Mouse (Mus musculus): Measurements from ENCODE around the gene G0s2. TPM values are rescaled to one million over a fixed set of nuclear protein-coding genes. Genes with fewer than 3 reads are reported as not detected.

The G0s2 gene
- total and polyA plus RNA-seq, 3 experiments = not detected

GRCm38 (mm10) chr1:193279492-193279891 lies 6.5 kb upstream of the G0s2 start:
- no peaks in the 10 kb centered on the region for H3K27me3 ChIP-seq (replicated peaks)
- H3K9me3 ChIP-seq (replicated peaks; ENCODE audit: low read length) = no peaks in the 10 kb centered on the region
- H3K9ac ChIP-seq (ENCODE audit: insufficient read depth, low read depth) = no peak overlapping the region
- peaks cover 0 to 14% of the 10 kb centered on the region in 2 experiments for H3K36me3 ChIP-seq (replicated peaks in 1 of 2; ENCODE audit: control insufficient read depth in 1 of 2, insufficient read depth in 1 of 2, low read length in 1 of 2)
- peaks cover 4 to 10% of the 10 kb centered on the region in 2 experiments for H3K4me1 ChIP-seq (ENCODE audit: control insufficient read depth in 1 of 2, insufficient read depth in 2 of 2)
- TF ChIP-seq HCFC1 (IDR thresholded peaks at IDR 0.05; ENCODE audit: low read depth, low read length) (no peak), UBTF (IDR thresholded peaks at IDR 0.05; ENCODE audit: low read depth, low read length) (no peak), USF2 (conservative IDR thresholded peaks at IDR 0.05; ENCODE audit: low read depth, low read length) (no peak), USF1 (IDR thresholded peaks at IDR 0.05; ENCODE audit: low read depth, low read length) (no peak), ETS1 (conservative IDR thresholded peaks at IDR 0.05; ENCODE audit: low read depth, low read length) (no peak), PAX5 (IDR thresholded peaks at IDR 0.05; ENCODE audit: low read length) (no peak), ZKSCAN1 (IDR thresholded peaks at IDR 0.05; ENCODE audit: borderline replicate concordance, low read depth, low read length) (no peak)
- no peak overlapping the region for H3K4me3 ChIP-seq (replicated peaks in 1 of 3; ENCODE audit: low read depth in 2 of 3, low read length in 2 of 3, poor library complexity in 1 of 3)
- in situ Hi-C loops (cut with MboI; ENCODE audit: low pct_ligation_motif_present, low pct_unique_long_range_greater_than_20kb, low sequenced_read_pairs) = no loop called here
- H3K27ac ChIP-seq (ENCODE audit: insufficient read depth, low read depth) = no peak overlapping the region
- no peaks in the 10 kb centered on the region for H3K79me2 ChIP-seq (replicated peaks; ENCODE audit: control insufficient read depth, extremely low read depth, insufficient read depth, poor library complexity, severe bottlenecking)
- H3K4me2 ChIP-seq (ENCODE audit: insufficient read depth, low read depth, poor library complexity, severe bottlenecking) = no peak overlapping the region
- dilution Hi-C loops (cut with MboI; ENCODE audit: extremely low pct_ligation_motif_present, extremely low pct_unique_long_range_greater_than_20kb, low sequenced_read_pairs) = no loop called here
- no peak for DNase-seq (ENCODE audit: extremely low read depth)

- dilution Hi-C loops (cut with MboI; ENCODE audit: extremely low pct_ligation_motif_present, extremely low pct_unique_long_range_greater_than_20kb, low sequenced_read_pairs) = no loop called here
- Histone ChIP-seq H3K36me3 (replicated peaks in 1 of 2; ENCODE audit: control insufficient read depth in 1 of 2, insufficient read depth in 1 of 2, low read length in 1 of 2) (peaks cover 0 to 14% of the 10 kb centered on the region in 2 experiments), H3K4me3 (replicated peaks in 1 of 3; ENCODE audit: low read depth in 2 of 3, low read length in 2 of 3, poor library complexity in 1 of 3) (no peak overlapping the region), H3K9ac (ENCODE audit: insufficient read depth, low read depth) (no peak overlapping the region), H3K9me3 (replicated peaks; ENCODE audit: low read length) (no peaks in the 10 kb centered on the region), H3K27ac (ENCODE audit: insufficient read depth, low read depth) (no peak overlapping the region), H3K4me2 (ENCODE audit: insufficient read depth, low read depth, poor library complexity, severe bottlenecking) (no peak overlapping the region), H3K27me3 (replicated peaks) (no peaks in the 10 kb centered on the region), H3K4me1 (ENCODE audit: control insufficient read depth in 1 of 2, insufficient read depth in 2 of 2) (peaks cover 6 to 17% of the 10 kb centered on the region in 2 experiments), H3K79me2 (replicated peaks; ENCODE audit: control insufficient read depth, extremely low read depth, insufficient read depth, poor library complexity, severe bottlenecking) (no peaks in the 10 kb centered on the region)
- in situ Hi-C loops (cut with MboI; ENCODE audit: low pct_ligation_motif_present, low pct_unique_long_range_greater_than_20kb, low sequenced_read_pairs) = no loop called here
- TF ChIP-seq USF2 (conservative IDR thresholded peaks at IDR 0.05; ENCODE audit: low read depth, low read length) = no peak
- TF ChIP-seq POLR2AphosphoS2 (IDR thresholded peaks at IDR 0.05; ENCODE audit: low read depth, low read length) = no peak
- TF ChIP-seq PAX5 (IDR thresholded peaks at IDR 0.05; ENCODE audit: low read length) = no peak
- no peak for TF ChIP-seq ZKSCAN1 (IDR thresholded peaks at IDR 0.05; ENCODE audit: borderline replicate concordance, low read depth, low read length)
- TF ChIP-seq TBP (conservative IDR thresholded peaks at IDR 0.05; ENCODE audit: low read depth, low read length) = no peak
- no peak for DNase-seq (ENCODE audit: extremely low read depth)
These were observed 5.5 kb upstream of the G0s2 start for GRCm38 (mm10) chr1:193278414-193279045.

GRCm38 (mm10) chr1:193274407-193275071 lies 1.5 kb upstream of the G0s2 start:
- no peak for TF ChIP-seq EP300 (IDR thresholded peaks at IDR 0.05; ENCODE audit: low read length)
- no peak for TF ChIP-seq USF2 (conservative IDR thresholded peaks at IDR 0.05; ENCODE audit: low read depth, low read length)
- no peak for TF ChIP-seq NELFE (IDR thresholded peaks at IDR 0.05; ENCODE audit: low read depth, low read length)
- no peak for TF ChIP-seq RAD21 (IDR thresholded peaks at IDR 0.05; ENCODE audit: low read depth, low read length)
- TF ChIP-seq MAFK (IDR thresholded peaks at IDR 0.05; ENCODE audit: insufficient replicate concordance, low read length) = no peak
- TF ChIP-seq JUN (IDR thresholded peaks at IDR 0.05; ENCODE audit: insufficient read depth, low read depth, low read length) = no peak
- Histone ChIP-seq H3K4me2 (ENCODE audit: insufficient read depth, low read depth, poor library complexity, severe bottlenecking) (no peak overlapping the region), H3K27me3 (replicated peaks) (no peaks in the 10 kb centered on the region), H3K9ac (ENCODE audit: insufficient read depth, low read depth) (peak overlapping the region; percentile 23; the same call in 1 of the 2 replicates), H3K27ac (ENCODE audit: insufficient read depth, low read depth) (no peak overlapping the region), H3K79me2 (replicated peaks; ENCODE audit: control insufficient read depth, extremely low read depth, insufficient read depth, poor library complexity, severe bottlenecking) (no peaks in the 10 kb centered on the region), H3K9me3 (replicated peaks; ENCODE audit: low read length) (no peaks in the 10 kb centered on the region), H3K4me3 (replicated peaks in 1 of 3; ENCODE audit: low read depth in 2 of 3, low read length in 2 of 3, poor library complexity in 1 of 3) (no peak overlapping the region), H3K4me1 (ENCODE audit: control insufficient read depth in 1 of 2, insufficient read depth in 2 of 2) (peaks cover 10 to 33% of the 10 kb centered on the region in 2 experiments), H3K36me3 (replicated peaks in 1 of 2; ENCODE audit: control insufficient read depth in 1 of 2, insufficient read depth in 1 of 2, low read length in 1 of 2) (peaks cover 0 to 23% of the 10 kb centered on the region in 2 experiments)
- dilution Hi-C loops (cut with MboI; ENCODE audit: extremely low pct_ligation_motif_present, extremely low pct_unique_long_range_greater_than_20kb, low sequenced_read_pairs) = no loop called here
- in situ Hi-C loops (cut with MboI; ENCODE audit: low pct_ligation_motif_present, low pct_unique_long_range_greater_than_20kb, low sequenced_read_pairs) = no loop called here
- DNase-seq (ENCODE audit: extremely low read depth) = peak; percentile 10
